Mouse (Mus musculus) limb, embryonic 14.5 days (tissue): ENCODE measurements around the gene Ube4b. TPM values are rescaled to one million over a fixed set of nuclear protein-coding genes. Genes with fewer than 3 reads are reported as not detected.

Experiments
- ATAC-seq: fragments of 200-750 bp; cut with Nextera tagmentation; 2 replicates; pipeline ENCODE4 v1.8.0; 2017; ENCODE audit warnings: low read depth, moderate number of reproducible peaks, moderate TSS enrichment; ENCODE audit not compliant: low FRiP score
- DNase-seq: peaks from one replicate; pipeline ENCODE4 v3.0.0-alpha.2; 2015; ENCODE audit warnings: low spot score
- H3K27ac ChIP-seq: fragments of 300-500 bp; sonication (generic); replicated peaks from 2 replicates; pipeline ENCODE4 v1.5.1; 2014; ENCODE audit warnings: low read depth, mild to moderate bottlenecking, low read length, moderate library complexity, mixed read lengths
- H3K27me3 ChIP-seq: fragments of 300-500 bp; sonication (generic); 2 replicates; pipeline ENCODE4 v1.6.1; 2014; ENCODE audit warnings: low read length, mixed read lengths; ENCODE audit not compliant: control insufficient read depth, insufficient read depth
- H3K36me3 ChIP-seq: fragments of 300-500 bp; sonication (generic); 2 replicates; pipeline ENCODE4 v1.6.1; 2014; ENCODE audit warnings: mild to moderate bottlenecking, low read length, moderate library complexity, mixed read lengths; ENCODE audit not compliant: control insufficient read depth, insufficient read depth
- H3K4me1 ChIP-seq: fragments of 300-500 bp; sonication (generic); 2 replicates; pipeline ENCODE4 v1.6.1; 2014; ENCODE audit warnings: antibody characterized with exemption, low read length, mixed read lengths; ENCODE audit not compliant: control insufficient read depth, insufficient read depth
- H3K4me2 ChIP-seq: fragments of 300-500 bp; sonication (generic); replicated peaks from 2 replicates; pipeline ENCODE4 v1.6.1; 2014; ENCODE audit warnings: low read depth, mild to moderate bottlenecking, low read length, moderate library complexity; ENCODE audit not compliant: severe bottlenecking
- H3K4me3 ChIP-seq: fragments of 300-500 bp; sonication (generic); replicated peaks from 2 replicates; pipeline ENCODE4 v1.5.1; 2014; ENCODE audit warnings: low read length
- H3K9ac ChIP-seq: fragments of 300-500 bp; sonication (generic); 2 replicates; pipeline ENCODE4 v1.6.1; 2014; ENCODE audit warnings: mild to moderate bottlenecking, low read depth, low read length, moderate library complexity; ENCODE audit not compliant: severe bottlenecking
- H3K9me3 ChIP-seq: fragments of 300-500 bp; sonication (generic); 2 replicates; pipeline ENCODE4 v1.6.1; 2016; ENCODE audit warnings: low read length; ENCODE audit not compliant: control insufficient read depth
- POLR2A ChIP-seq: fragments of 200-500 bp; IDR thresholded peaks from 2 replicates; pipeline ENCODE4 v1.8.0; 2012; ENCODE audit warnings: inconsistent platforms, mild to moderate bottlenecking, moderate library complexity, borderline replicate concordance; ENCODE audit not compliant: insufficient read depth, insufficient read length; ENCODE audit errors: extremely low read depth
- WGBS: fragments of 180-500 bp; shearing (Covaris S2); extraction: QIAGEN DNeasy Blood & Tissue Kit; methylation state at CpG from one replicate; pipeline ENCODE4 v1.1.7; 2014; 5-methylcytosine and 5-hydroxymethylcytosine counted together
- polyA plus RNA-seq, 2 experiments: library from polyadenylated mRNA; depleted of rRNA in 1 of 2; stranded (reverse) in 1 of 2; unstranded in 1 of 2; fragments of >200 nt; fragmentation: Nextera tagmentation in 1 of 2; extraction: Ambion mirVana in 1 of 2; gene quantifications; 2 replicates each; pipeline versions ENCODE4 v1.2.1 to v1.2.3; 2012 to 2014

Gene Ube4b
- polyA plus RNA-seq, 2 experiments, result 39.8 to 82.1 TPM

DNA sequence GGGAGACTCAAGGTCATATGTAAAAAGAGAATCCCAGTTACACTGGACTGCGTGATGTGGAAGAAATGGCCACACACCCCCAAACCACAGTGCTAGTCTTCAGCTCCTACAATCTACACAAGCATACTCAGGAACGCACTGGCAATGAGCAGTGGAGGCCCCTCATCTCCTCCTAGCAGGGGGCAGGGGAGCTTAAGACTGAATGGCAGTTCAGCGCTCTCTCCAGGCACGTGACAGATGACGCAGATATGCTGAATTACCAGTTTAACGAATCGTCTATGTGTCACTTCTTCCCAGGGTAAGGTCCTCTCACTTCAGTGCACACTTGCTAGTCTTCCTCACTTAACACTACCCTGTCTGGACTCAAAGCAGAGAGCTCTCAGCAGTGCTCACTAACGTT lies 47.7 kb downstream of the Ube4b start:
- peaks cover 96% of the 10 kb centered on the region for H3K36me3 ChIP-seq
- DNase-seq, result no peak

GRCm38 (mm10) chr4:149376034-149376433 lies 50.5 kb downstream of the Ube4b start:
- Histone ChIP-seq H3K36me3 (peaks cover 93% of the 10 kb centered on the region), H3K9me3 (no peaks in the 10 kb centered on the region), H3K4me2 (no peak overlapping the region), H3K27ac (no peak overlapping the region), H3K9ac (no peak overlapping the region), H3K4me1 (peaks cover 4% of the 10 kb centered on the region; the same call in 1 of the 2 replicates), H3K27me3 (no peaks in the 10 kb centered on the region), H3K4me3 (no peak overlapping the region)
- ATAC-seq (no peak), DNase-seq (no peak)
- no peak for TF ChIP-seq POLR2A
- 90% methylated on average over 10 of the region's 10 CpGs for WGBS

More for the DNA sequence above, 47.7 kb downstream of the Ube4b start:
- H3K4me3 ChIP-seq, result no peak overlapping the region
- H3K9me3 ChIP-seq, result no peaks in the 10 kb centered on the region
- TF ChIP-seq POLR2A, result no peak
- no peak for ATAC-seq
- H3K9ac ChIP-seq, result no peak overlapping the region
- H3K27me3 ChIP-seq, result no peaks in the 10 kb centered on the region
- WGBS, result 89% methylated on average over 8 of the region's 8 CpGs
- H3K4me1 ChIP-seq, result peaks cover 4% of the 10 kb centered on the region; the same call in 1 of the 2 replicates
- no peak overlapping the region for H3K4me2 ChIP-seq
- no peak overlapping the region for H3K27ac ChIP-seq

DNA sequence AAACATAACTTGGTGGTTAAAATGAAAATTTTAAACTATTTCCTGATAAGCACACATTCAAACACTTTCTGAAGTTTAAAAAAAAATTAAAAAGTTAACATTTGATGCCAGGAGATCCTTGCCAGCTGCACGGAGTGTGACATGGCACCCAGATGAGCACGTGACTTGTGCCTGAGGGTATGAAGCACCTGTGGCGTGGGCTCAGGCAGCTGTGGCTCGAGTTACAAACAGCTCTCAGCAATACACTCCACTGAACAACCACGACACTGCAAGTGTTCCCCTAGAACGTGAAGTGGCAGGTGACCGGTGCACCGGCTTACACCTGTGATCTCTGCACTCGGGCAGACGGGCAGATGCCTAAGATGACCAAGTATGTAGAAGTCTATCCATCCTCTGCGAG lies 51.9 kb downstream of the Ube4b start:
- TF ChIP-seq POLR2A, result no peak
- WGBS, result 58% methylated on average over 11 of the region's 11 CpGs
- Histone ChIP-seq H3K4me2 (no peak overlapping the region), H3K9ac (0 out of 2 replicates have a peak overlapping the region, but pooled peaks have one; percentile 16), H3K9me3 (no peaks in the 10 kb centered on the region), H3K27me3 (no peaks in the 10 kb centered on the region), H3K27ac (no peak overlapping the region), H3K36me3 (peaks cover 91% of the 10 kb centered on the region), H3K4me1 (peaks cover 4% of the 10 kb centered on the region; the same call in 1 of the 2 replicates), H3K4me3 (no peak overlapping the region)
- DNase-seq (no peak), ATAC-seq (no peak)

DNA sequence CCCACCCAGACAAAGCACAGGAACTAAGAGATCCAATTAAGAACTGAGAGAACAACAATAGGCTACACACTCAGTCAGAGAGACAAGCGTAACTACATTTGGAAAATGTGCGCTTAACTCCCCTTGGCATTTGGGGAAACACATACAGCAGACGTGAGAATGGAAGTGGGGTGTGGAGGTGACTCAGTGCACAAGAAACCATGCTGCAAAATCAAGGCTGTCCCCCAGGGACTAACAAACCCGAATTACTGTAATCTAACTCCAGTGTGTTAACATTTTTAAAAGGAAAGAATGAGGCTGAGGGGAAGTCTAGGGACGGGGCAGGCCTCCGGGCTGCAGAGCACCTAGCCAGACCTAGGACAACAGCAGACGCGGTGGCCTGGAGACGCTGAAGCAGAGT lies 52.6 kb downstream of the Ube4b start:
- no peak for TF ChIP-seq POLR2A
- H3K36me3 ChIP-seq, result peaks cover 91% of the 10 kb centered on the region
- H3K4me2 ChIP-seq, result no peak overlapping the region
- ATAC-seq (peak; percentile 25; the same call in 1 of the 2 replicates), DNase-seq (no peak)
- 0 out of 2 replicates have a peak overlapping the region, but pooled peaks have one; percentile 16 for H3K9ac ChIP-seq
- peaks cover 4% of the 10 kb centered on the region; the same call in 1 of the 2 replicates for H3K4me1 ChIP-seq
- H3K4me3 ChIP-seq, result no peak overlapping the region
- 53% methylated on average over 9 of the region's 9 CpGs for WGBS
- H3K27ac ChIP-seq, result 0 out of 2 replicates have a peak overlapping the region, but pooled peaks have one; percentile 33
- no peaks in the 10 kb centered on the region for H3K9me3 ChIP-seq
- H3K27me3 ChIP-seq, result no peaks in the 10 kb centered on the region

- 72% methylated on average over 5 of the region's 5 CpGs for WGBS
- no peaks in the 10 kb centered on the region for H3K9me3 ChIP-seq
- 0 out of 2 replicates have a peak, but pooled peaks have one; percentile 45 for ATAC-seq
These were observed 53.1 kb downstream of the Ube4b start for GRCm38 (mm10) chr4:149373431-149373830.

More at GRCm38 (mm10) chr4:149373431-149373830, 53.1 kb downstream of the Ube4b start:
- H3K4me3 ChIP-seq, result no peak overlapping the region
- no peak for TF ChIP-seq POLR2A
- H3K4me1 ChIP-seq, result peaks cover 4% of the 10 kb centered on the region; the same call in 1 of the 2 replicates
- DNase-seq, result peak; percentile 80
- no peak overlapping the region for H3K9ac ChIP-seq
- H3K36me3 ChIP-seq, result peaks cover 91% of the 10 kb centered on the region
- no peak overlapping the region for H3K4me2 ChIP-seq
- H3K27ac ChIP-seq, result no peak overlapping the region
- no peaks in the 10 kb centered on the region for H3K27me3 ChIP-seq
